Mouse (Mus musculus): ENCODE results near the gene Slc25a13. TPM values are rescaled to one million over a fixed set of nuclear protein-coding genes. Genes with fewer than 3 reads are reported as not detected.

The Slc25a13 gene
- polyA plus RNA-seq, 1 experiment from 2014 or later = 58.7 TPM

DNA sequence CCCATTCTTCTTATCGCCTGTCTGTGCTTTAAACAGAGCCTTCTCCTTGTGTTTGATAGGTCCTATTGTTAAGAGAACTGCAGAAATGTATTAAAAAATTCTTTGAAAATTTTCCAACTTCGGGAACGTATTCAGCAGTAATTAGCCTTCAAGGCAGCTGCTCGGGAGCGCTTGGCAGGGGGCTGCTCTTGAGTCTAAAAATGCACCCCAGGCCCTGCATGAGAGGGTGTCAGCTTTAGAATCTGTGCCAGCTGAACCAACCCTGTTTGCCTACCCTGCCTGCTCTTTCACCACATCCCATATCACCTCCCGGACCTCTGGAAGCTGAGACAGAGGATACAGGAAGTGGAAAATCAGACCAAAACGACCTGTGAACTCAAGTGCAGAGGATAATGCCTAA, 223.9 kb downstream of the Slc25a13 start:
- H3K9ac ChIP-seq (ENCODE audit: low read depth, low read length) = no peak overlapping the region
- H3K27me3 ChIP-seq (ENCODE audit: control insufficient read depth, insufficient read depth, low read depth, low read length) = no peaks in the 10 kb centered on the region
- ATAC-seq (ENCODE audit: low read depth) = no peak
- H3K4me1 ChIP-seq (ENCODE audit: control insufficient read depth, low read depth, low read length) = no peaks in the 10 kb centered on the region
- 46% methylated on average over 7 of the region's 7 CpGs for WGBS (ENCODE audit: insufficient replicate concordance)
- no peaks in the 10 kb centered on the region for H3K36me3 ChIP-seq (ENCODE audit: control insufficient read depth, insufficient read depth)
- H3K9me3 ChIP-seq (replicated peaks; ENCODE audit: control insufficient read depth, low read length) = no peaks in the 10 kb centered on the region
- no peak overlapping the region for H3K27ac ChIP-seq (ENCODE audit: low read length)
- no peak overlapping the region for H3K4me3 ChIP-seq (ENCODE audit: low read depth, low read length)
- no peak overlapping the region for H3K4me2 ChIP-seq (ENCODE audit: low read depth, low read length)

DNA sequence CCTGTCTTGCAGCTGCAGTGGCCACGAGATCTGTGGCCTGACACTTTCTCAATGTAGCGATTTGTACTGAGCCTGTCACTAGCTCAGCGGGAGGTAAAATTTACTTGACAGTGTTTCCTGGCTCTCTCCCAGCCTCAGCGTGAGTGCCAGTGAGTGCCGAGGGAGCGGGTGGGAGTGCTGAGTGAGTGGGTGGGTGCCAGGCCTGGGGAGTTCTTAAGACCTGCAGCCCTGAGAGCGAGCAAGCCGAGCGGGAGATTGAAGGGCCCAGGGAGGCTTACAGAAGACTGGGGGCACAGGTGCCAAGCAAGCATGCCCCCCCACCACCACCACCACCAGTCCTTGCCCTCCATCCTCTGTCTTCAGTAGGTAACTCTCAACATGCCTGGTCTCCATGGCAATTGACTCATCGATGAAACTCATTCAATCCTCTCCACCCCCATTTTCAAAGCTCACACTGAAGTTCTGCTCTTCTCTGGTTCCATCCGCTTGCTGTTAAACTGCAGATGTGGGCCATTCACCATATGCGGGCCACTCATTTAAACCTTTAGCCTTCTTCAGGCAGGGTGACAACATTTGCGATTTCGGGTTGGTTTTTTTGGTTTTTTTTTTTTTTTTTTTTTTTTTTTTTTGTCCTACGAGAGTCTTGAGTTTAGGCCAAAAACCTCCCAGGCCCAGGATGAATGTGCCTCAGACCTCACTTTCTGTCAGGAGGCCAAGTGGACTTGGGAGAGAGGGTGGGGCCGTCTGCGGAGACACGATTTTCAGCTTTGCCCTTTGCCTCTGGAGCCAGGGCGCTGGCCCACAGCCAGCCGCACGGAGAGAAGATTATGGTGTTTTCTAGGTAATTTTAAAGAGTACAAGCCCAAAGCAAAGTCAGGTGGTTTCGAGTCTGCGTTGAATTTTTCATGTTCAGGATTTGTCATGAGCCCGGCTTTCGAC, 224.9 kb downstream of the Slc25a13 start:
- Histone ChIP-seq H3K9ac (ENCODE audit: low read depth, low read length) (no peak overlapping the region), H3K4me2 (ENCODE audit: low read depth, low read length) (no peak overlapping the region), H3K27ac (ENCODE audit: low read length) (no peak overlapping the region), H3K27me3 (ENCODE audit: control insufficient read depth, insufficient read depth, low read depth, low read length) (no peaks in the 10 kb centered on the region), H3K4me3 (ENCODE audit: low read depth, low read length) (no peak overlapping the region), H3K4me1 (ENCODE audit: control insufficient read depth, low read depth, low read length) (no peaks in the 10 kb centered on the region), H3K36me3 (ENCODE audit: control insufficient read depth, insufficient read depth) (no peaks in the 10 kb centered on the region), H3K9me3 (replicated peaks; ENCODE audit: control insufficient read depth, low read length) (no peaks in the 10 kb centered on the region)
- no peak for ATAC-seq (ENCODE audit: low read depth)
- WGBS (ENCODE audit: insufficient replicate concordance) = 63% methylated on average over 25 of the region's 25 CpGs

DNA sequence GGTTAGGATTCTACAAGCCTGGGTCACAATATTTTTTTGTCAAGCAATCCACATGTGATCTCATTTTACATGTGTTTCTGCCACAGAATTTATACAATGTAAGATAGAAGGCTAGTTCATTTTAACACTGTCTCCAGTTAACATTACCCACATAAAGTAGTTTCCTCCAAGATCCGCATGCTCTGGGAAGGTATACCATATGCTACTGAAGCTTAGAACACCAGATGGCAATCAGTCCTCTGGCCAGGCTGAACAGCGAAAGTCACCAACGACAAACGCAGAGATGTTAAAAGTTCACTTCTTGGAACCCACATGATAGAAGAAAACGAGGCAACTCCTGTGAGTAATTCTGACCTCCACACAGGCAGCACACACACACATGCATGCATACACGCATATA, 225.7 kb downstream of the Slc25a13 start:
- Histone ChIP-seq H3K9me3 (replicated peaks; ENCODE audit: control insufficient read depth, low read length) (no peaks in the 10 kb centered on the region), H3K4me3 (ENCODE audit: low read depth, low read length) (no peak overlapping the region), H3K27ac (ENCODE audit: low read length) (no peak overlapping the region), H3K4me2 (ENCODE audit: low read depth, low read length) (no peak overlapping the region), H3K9ac (ENCODE audit: low read depth, low read length) (no peak overlapping the region), H3K4me1 (ENCODE audit: control insufficient read depth, low read depth, low read length) (no peaks in the 10 kb centered on the region), H3K36me3 (ENCODE audit: control insufficient read depth, insufficient read depth) (no peaks in the 10 kb centered on the region), H3K27me3 (ENCODE audit: control insufficient read depth, insufficient read depth, low read depth, low read length) (no peaks in the 10 kb centered on the region)
- WGBS (ENCODE audit: insufficient replicate concordance) = 62% methylated on average over 6 of the region's 6 CpGs
- ATAC-seq (ENCODE audit: low read depth) = no peak
